Comparison of ENCODE assay signal across 8 mouse cellular contexts in genomic region chr17:46030323-46030730, GRCm38 (mm10). TPM values are rescaled to one million over a fixed set of nuclear protein-coding genes. Genes with fewer than 3 reads are reported as not detected.
A peak's percentile ranks its signal among the peaks of the same experiment; 100 is the strongest.
DNase-seq lines count a peak whose midpoint lies in the region; ATAC-seq and TF ChIP-seq lines count a peak whose summit lies in the region.

No protein-coding gene starts in this region.

- intact Hi-C loops in left cerebral cortex, postnatal 14 days (cut with DNase I): loop anchor here (5.0 kb wide), 2 partner anchors 102 to 223 kb away; no protein-coding TSS in a partner anchor

- peak overlapping the region; percentile 95 for H3K4me3 ChIP-seq in G1E (ENCODE audit: low read depth, low read length)
- peak overlapping the region; percentile 83 for H3K4me3 ChIP-seq in embryonic facial prominence, embryonic 10.5 days
- peak overlapping the region; percentile 92 to 95 for H3K4me3 ChIP-seq in heart, embryonic 14.5 days (ENCODE audit: control insufficient read depth in 1 of 2, insufficient read depth in 1 of 2, low read depth in 1 of 2, low read length in 2 of 2)

- H3K9me3 ChIP-seq in G1E (replicated peaks): no peaks in the 10 kb centered on the region
- H3K9me3 ChIP-seq in embryonic facial prominence, embryonic 10.5 days: no peaks in the 10 kb centered on the region
- H3K9me3 ChIP-seq in heart, embryonic 14.5 days (ENCODE audit: control insufficient read depth, low read length): no peaks in the 10 kb centered on the region

- peak overlapping the region; percentile 99 for H3K9ac ChIP-seq in heart, embryonic 14.5 days (ENCODE audit: low read length)

- peaks cover 60% of the 10 kb centered on the region for H3K4me1 ChIP-seq in G1E (ENCODE audit: insufficient read depth, low read depth, low read length)
- H3K4me1 ChIP-seq in embryonic facial prominence, embryonic 10.5 days: peaks cover 71% of the 10 kb centered on the region
- peaks cover 50 to 57% of the 10 kb centered on the region in 2 experiments for H3K4me1 ChIP-seq in heart, embryonic 14.5 days (ENCODE audit: control insufficient read depth in 2 of 2, insufficient read depth in 2 of 2, low read length in 2 of 2)

- no peaks in the 10 kb centered on the region for H3K27me3 ChIP-seq in G1E (ENCODE audit: insufficient read depth, low read length)
- peaks cover 21% of the 10 kb centered on the region for H3K27me3 ChIP-seq in embryonic facial prominence, embryonic 10.5 days (replicated peaks; ENCODE audit: low read depth, poor library complexity, severe bottlenecking)
- no peaks in the 10 kb centered on the region for H3K27me3 ChIP-seq in heart, embryonic 14.5 days (ENCODE audit: control insufficient read depth, insufficient read depth, low read length)
- H3K27me3 ChIP-seq in splenic B cell, adult 2 months (ENCODE audit: control insufficient read depth, insufficient read depth, low read length, poor library complexity, severe bottlenecking): no peaks in the 10 kb centered on the region

- DNase-seq in CD4-positive, CD25-positive, alpha-beta regulatory T cell, adult 2 months (ENCODE audit: low read depth, low spot score): peak; percentile 30
- peak; percentile 73 for DNase-seq in G1E (ENCODE audit: low spot score)
- DNase-seq in embryonic facial prominence, embryonic 10.5 days (ENCODE audit: low spot score): peak; percentile 71
- DNase-seq in left cerebral cortex, postnatal 14 days (ENCODE audit: low spot score in 2 of 2): peak; percentile 36 to 47
- DNase-seq in mesoderm, embryonic 11.5 days (ENCODE audit: low read depth, low spot score): peak; percentile 36
- peak; percentile 28 for DNase-seq in splenic B cell, adult 2 months (ENCODE audit: low read depth, low spot score)

- under 1% methylated on average over 43 of the region's 43 CpGs for WGBS in embryonic facial prominence, embryonic 10.5 days
- under 1% methylated on average over 43 of the region's 43 CpGs for WGBS in heart, embryonic 14.5 days

- H3K27ac ChIP-seq in embryonic facial prominence, embryonic 10.5 days (replicated peaks): peak overlapping the region; percentile 98
- peak overlapping the region; percentile 98 to 99 for H3K27ac ChIP-seq in heart, embryonic 14.5 days (replicated peaks in 1 of 2; ENCODE audit: control insufficient read depth in 1 of 2, insufficient read depth in 1 of 2, low read depth in 2 of 2, low read length in 2 of 2)

- H3K36me3 ChIP-seq in G1E (replicated peaks): peaks cover 57% of the 10 kb centered on the region
- H3K36me3 ChIP-seq in embryonic facial prominence, embryonic 10.5 days (replicated peaks): peaks cover 25% of the 10 kb centered on the region
- peaks cover 6% of the 10 kb centered on the region for H3K36me3 ChIP-seq in heart, embryonic 14.5 days (ENCODE audit: control insufficient read depth, insufficient read depth, low read length)
- no peaks in the 10 kb centered on the region for H3K36me3 ChIP-seq in splenic B cell, adult 2 months (ENCODE audit: control insufficient read depth, insufficient read depth, low read length, poor library complexity, severe bottlenecking)

- TF ChIP-seq CTCF in G1E (IDR thresholded peaks at IDR 0.05; ENCODE audit: low read depth, low read length): no peak

- ATAC-seq in CD4-positive, CD25-positive, alpha-beta regulatory T cell, adult 4 months: no peak
- no peak for ATAC-seq in G1E (ENCODE audit: extremely low read depth, insufficient number of reproducible peaks, low FRiP score, poor library complexity, severe bottlenecking)
- no peak for ATAC-seq in heart, embryonic 14.5 days (ENCODE audit: insufficient number of reproducible peaks, insufficient read depth, low FRiP score, low read depth)

- peak overlapping the region; percentile 79 for H3K4me2 ChIP-seq in heart, embryonic 14.5 days (ENCODE audit: low read length)

RNA-seq across cellular contexts. Expression of gene Vegfa, which starts 1.8 kb away (rescaled TPM):
- polyA plus RNA-seq in CD4-positive, CD25-positive, alpha-beta regulatory T cell, adult 4 months (2017; shearing (Covaris generic)): not detected
- total RNA-seq in G1E (2014; fragmentation: Nextera tagmentation) (106 and 145 TPM in 2 replicates), G1E (2017) (94.1 and 120 TPM in 2 replicates)
- polyA plus RNA-seq in G1E (2012): 51.6 and 56.0 TPM in 2 replicates
- 2.1 and 2.3 TPM in 2 replicates for polyA plus RNA-seq in embryonic facial prominence, embryonic 10.5 days (2016; fragmentation: Nextera tagmentation; extraction: Ambion mirVana)
- 8.1 and 8.3 TPM in 2 replicates for polyA plus RNA-seq in heart, embryonic 14.5 days (2014; fragmentation: Nextera tagmentation; extraction: Ambion mirVana)
- total RNA-seq in left cerebral cortex, postnatal 14 days (2021): 10 to 100 TPM; 88.1 to 94.7 TPM
